Mouse (Mus musculus) layer of hippocampus, adult 2 months (tissue): ENCODE measurements around the gene Txlna. TPM values are rescaled to one million over a fixed set of nuclear protein-coding genes. Genes with fewer than 3 reads are reported as not detected.

Experiments used
- DNase-seq, 2 experiments: peaks; one replicate each; pipeline ENCODE4 v3.0.0; 2022; ENCODE audit warnings: low spot score in 2 of 2
- H3K27ac ChIP-seq: fragments of 200-600 bp; 2 replicates; pipeline ENCODE4 v1.8.1; 2022
- H3K4me3 ChIP-seq: fragments of 200-600 bp; 2 replicates; pipeline ENCODE4 v1.8.1; 2022; ENCODE audit warnings: mild to moderate bottlenecking
- CTCF ChIP-seq: fragments of 200-600 bp; conservative IDR thresholded peaks from 2 replicates; pipeline ENCODE4 v1.8.1; 2022; ENCODE audit warnings: antibody characterized with exemption, mild to moderate bottlenecking, moderate library complexity
- total RNA-seq, 2 experiments: library from RNA; stranded (reverse); gene quantifications; 2 replicates each; pipeline ENCODE4 v1.2.3; 2021

Txlna gene
- total RNA-seq, 2 experiments from 2014 or later = 49.7 to 51.3 TPM

DNA sequence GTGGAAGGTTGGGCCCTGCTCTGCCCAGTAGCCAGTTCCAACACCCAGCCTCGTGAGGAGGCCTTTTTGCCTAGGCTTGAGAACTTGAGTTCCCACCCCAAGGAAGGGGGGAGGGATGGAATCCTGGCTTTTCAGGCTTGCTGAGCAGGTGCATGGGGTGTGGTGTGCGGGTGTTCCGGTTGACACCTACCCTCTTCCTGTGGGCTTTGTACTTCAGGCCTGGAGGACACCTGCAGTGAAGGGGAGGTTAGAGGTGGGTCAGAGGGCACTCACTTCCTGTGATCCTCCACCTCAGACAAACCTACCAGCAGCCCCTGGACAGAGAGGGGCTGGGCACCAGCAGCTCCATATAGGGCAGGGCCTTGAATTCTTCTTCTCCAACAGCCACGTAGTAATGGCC lies 30.8 kb downstream of the Txlna start:
- DNase-seq = no peak
- no peak for TF ChIP-seq CTCF
- H3K4me3 ChIP-seq = no peak overlapping the region
- no peak overlapping the region for H3K27ac ChIP-seq

DNA sequence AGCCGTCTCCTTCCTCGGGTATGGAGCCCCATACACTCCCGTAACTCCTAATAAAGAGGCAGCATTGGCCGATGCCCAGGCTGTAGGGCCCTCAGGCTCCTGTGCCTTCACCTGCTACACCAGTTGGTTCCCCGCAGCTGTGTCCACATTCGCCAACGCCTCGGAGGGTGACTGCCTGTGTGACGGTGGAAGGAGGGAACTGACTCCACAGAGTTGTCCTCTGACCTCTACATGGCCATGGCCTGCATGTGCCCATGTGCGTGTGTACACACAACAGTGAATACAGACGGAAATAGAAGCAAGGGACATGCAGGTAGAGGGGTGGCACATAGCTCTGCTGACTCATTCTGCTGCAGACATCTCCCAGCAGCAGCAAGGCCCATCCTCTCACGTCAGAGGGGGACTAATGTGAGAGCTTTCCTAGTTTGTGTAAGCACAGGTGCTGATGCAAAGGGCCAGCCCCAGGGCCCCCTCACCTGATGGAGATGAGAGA lies 31.7 kb downstream of the Txlna start:
- DNase-seq = peak in 1 of 2 experiments; percentile 36
- H3K4me3 ChIP-seq = no peak overlapping the region
- TF ChIP-seq CTCF = no peak
- H3K27ac ChIP-seq = peak overlapping the region; percentile 87; the same call in 1 of the 2 replicates

DNA sequence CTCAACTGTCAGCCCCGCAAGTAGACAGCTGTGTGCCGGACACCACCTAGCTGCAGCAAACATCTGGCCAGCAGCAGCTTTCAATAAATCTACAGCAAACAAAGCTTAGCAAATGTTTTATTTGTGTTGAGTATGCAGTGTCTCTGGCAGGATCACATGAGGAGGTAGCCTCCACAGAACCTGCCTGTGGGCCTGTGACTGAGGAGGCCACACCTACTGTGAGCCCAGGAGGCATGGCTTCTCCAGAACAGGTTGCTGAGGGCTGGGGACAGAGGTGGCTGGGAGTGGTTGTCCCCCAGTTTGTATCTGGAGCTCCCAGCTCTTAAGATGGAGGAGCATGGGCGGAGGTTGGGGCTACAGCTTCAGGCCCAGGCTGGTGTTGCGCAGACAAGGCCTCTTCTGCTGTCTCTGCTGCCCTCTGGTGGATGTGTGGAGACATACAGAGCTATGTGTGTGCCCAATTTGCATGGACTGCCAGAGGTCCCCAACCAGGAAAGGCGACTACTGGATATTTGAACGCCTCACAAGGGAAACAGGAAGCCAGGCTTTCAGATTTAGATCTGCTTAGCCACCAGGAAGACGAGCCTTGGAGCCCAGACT lies 32.3 kb downstream of the Txlna start:
- TF ChIP-seq CTCF = peak; percentile 92
- Histone ChIP-seq H3K27ac (peak overlapping the region; percentile 87), H3K4me3 (no peak overlapping the region)
- DNase-seq = peak; percentile 86 to 89

DNA sequence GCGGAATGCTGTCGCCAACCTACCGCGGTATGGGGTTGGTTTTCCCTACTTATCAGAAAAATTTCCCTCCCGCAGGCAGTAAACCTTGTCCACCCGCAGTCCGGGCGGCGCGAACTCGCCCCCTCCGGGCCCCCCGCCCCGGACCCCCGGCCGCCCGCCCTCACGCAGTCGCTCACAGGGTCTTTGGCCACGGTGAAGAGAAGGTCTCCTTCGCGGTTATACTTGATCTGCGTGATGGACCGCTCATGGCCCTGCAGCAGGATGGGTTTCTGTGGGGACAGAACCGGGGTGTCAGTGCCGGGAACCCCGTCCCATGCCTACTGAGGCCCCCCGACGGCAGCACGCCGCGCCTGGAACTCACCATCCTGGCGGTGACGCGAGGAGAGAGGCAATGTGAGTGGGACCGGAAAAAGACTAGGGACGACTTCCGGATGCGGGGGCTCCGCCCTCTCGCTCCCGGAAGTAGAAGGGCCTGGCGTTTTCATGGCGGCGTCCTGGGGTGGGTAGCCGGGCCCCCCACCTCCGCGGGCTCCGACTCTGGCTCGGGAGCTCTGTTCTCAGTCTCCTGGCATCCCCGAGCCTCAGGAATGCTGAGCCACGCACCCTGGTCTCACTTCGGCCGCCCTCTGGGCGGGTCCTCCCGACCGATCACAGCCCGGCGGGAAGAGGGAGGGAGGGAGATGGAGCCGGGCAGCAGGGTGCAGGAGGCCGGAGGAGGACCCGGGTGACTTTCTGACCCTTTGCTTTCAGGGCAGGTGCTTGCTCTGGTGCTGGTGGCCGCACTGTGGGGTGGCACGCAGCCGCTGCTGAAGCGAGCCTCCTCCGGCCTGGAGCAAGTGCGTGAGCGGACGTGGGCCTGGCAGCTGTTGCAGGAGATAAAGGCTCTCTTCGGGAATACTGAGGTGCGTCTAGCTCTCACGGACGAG lies 40.4 kb downstream of the Txlna start, which contains the start of the genes Eif3i and Tmem234:
TSS of gene Eif3i (minus strand) at position 416 of the 926 bp plus-strand sequence.
TSS of gene Tmem234 (plus strand) at position 436 of the 926 bp plus-strand sequence.
- Histone ChIP-seq H3K4me3 (peak within 1 kb of the TSS; percentile 79), H3K27ac (peak within 1 kb of the TSS; percentile 88)
- TF ChIP-seq CTCF = peak; percentile 45
- DNase-seq = peak; percentile 87 to 88

DNA sequence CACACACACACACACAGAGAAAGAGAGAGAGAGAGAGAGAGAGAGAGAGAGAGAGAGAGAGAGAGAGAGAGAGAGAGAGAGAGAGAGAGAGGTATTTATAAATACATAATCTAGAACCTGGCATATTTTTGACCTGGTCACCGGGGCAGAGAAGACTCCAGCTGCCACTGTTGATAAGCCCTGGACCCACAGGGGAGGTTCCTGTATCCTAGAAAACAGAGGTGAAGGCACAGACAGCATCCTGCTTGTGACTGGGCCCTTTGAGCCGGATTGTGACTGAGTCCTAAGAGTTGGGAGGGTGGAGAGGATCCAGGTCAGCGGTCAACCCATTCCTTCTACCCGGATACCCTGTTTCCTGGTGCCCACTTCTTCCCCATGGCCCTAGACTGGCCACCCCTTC lies 52.0 kb downstream of the Txlna start:
- DNase-seq = no peak

DNA sequence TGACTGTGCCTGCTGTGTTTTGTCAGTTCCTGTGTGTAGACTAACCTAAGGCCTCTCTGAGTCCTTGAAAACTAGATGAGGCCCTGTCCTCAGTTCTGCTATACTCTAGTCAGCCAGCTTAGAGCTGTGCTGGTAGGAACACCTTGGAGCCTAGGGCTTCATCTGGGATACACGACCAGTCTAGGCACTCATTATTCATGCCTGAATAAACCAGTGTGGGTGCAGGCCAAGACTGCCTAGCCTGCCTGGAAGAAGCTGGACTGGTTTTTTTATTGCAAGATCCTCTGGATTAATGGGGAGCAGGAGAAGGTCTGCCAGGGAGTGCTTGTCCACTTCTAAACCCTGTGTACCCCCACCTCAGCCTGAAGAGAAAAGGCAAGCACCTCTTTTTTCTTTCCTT lies 53.9 kb downstream of the Txlna start:
- Histone ChIP-seq H3K4me3 (no peak overlapping the region), H3K27ac (no peak overlapping the region)
- no peak for TF ChIP-seq CTCF
- DNase-seq = no peak

More for the DNA sequence above, 52.0 kb downstream of the Txlna start:
- no peak for TF ChIP-seq CTCF
- Histone ChIP-seq H3K27ac (no peak overlapping the region), H3K4me3 (no peak overlapping the region)

DNA sequence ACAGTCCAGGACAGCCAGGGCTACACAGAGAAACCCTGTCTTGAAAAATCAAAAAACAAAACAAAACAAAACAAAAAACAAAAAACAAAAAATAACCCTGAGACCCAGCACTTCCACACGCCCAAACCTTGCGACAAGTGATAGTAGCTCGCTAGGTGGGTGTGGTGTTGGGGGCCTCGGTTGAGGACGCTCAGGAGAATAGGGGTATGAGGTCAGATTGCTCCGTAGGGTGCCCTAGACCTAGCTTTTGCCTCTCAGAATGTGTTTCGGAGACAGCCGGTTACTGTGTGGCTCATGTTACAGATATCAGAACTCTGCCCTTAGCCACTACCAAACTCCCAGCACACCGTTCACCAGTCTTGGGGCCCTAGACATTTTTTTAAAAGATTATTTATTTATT lies 55.1 kb downstream of the Txlna start:
- TF ChIP-seq CTCF = no peak
- Histone ChIP-seq H3K4me3 (no peak overlapping the region), H3K27ac (no peak overlapping the region; the same call in 1 of the 2 replicates)
- no peak for DNase-seq

DNA sequence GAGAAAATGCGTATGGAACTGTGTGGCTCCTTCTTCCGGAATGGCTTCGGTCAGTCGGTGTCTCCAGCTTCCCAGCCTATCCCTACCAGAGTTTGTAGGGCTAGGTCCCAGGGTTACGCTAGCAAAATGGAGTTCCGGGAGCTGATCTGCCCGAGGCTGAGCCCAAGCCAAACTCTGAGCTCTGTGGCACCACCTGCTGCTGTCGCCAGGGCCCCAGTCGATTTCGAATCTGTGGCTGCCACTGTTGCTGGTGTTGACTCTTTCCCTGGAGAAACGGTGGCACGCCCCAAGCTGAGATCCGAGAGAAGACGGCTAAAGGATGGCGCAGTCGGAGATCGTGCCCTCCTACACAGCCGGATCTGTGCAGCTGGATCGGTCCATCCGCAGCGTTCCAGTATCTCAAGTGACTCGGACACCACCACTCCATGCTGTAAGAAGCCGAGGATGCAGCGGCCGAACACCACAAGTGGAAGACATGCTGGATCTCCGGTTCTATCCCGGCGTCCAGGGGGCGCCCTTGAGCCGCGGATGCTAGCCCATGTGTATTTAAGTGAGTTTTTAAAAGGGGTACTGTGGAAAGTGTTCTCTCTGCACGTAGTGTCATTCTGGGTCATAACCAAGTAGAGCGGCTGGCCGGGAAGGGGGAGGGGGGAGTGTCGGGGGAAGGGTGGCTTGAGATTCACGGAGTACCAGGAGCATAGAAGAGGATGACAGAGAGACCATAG lies 55.8 kb downstream of the Txlna start:
- TF ChIP-seq CTCF = peak; percentile 81
- DNase-seq = peak; percentile 82 to 86
- Histone ChIP-seq H3K27ac (peak overlapping the region; percentile 81), H3K4me3 (peak overlapping the region; percentile 66)

DNA sequence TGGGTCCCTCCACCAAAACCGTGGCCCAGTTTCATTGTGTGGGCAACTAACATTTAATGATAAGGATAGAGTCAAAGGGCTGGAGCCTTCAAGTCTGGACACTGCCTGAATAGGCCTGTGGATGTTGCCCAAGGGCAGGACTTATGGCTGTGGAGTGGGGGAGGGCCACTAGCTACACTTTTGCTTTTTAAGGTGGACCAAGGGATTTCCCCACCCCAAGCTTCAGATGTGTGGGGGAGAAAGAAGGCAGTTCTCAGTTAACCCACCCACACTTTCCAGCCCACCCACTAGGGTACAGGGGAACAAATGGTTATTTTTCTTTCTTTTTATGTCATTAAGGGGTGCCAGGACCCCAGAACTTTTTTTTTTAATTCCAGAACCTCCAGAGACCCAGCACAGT lies 56.5 kb downstream of the Txlna start:
- TF ChIP-seq CTCF = no peak
- Histone ChIP-seq H3K4me3 (peak overlapping the region; percentile 66; the same call in 1 of the 2 replicates), H3K27ac (peak overlapping the region; percentile 81; the same call in 1 of the 2 replicates)
- no peak for DNase-seq

DNA sequence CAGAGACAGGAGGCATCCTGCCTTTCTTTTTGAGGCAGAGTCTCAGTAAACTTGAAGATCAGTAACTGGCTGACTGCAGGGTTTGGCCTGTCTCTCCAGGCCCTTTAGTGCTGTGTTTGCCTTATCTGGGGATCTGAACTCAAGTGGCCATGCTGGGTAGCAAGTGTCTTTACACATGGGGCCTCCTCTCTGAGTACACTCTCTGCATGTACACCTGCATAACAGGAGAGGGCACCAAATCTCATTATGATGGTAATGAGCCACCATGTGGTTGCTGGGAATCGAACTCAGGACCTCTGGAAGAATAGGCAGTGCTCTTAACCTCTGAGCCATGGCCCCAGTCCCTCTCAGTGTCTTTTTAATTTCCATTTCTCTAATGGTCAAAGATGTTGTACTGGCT lies 58.6 kb downstream of the Txlna start:
- DNase-seq = no peak
- peak; percentile 25; the same call in 1 of the 2 replicates for TF ChIP-seq CTCF
- Histone ChIP-seq H3K27ac (no peak overlapping the region), H3K4me3 (no peak overlapping the region)

DNA sequence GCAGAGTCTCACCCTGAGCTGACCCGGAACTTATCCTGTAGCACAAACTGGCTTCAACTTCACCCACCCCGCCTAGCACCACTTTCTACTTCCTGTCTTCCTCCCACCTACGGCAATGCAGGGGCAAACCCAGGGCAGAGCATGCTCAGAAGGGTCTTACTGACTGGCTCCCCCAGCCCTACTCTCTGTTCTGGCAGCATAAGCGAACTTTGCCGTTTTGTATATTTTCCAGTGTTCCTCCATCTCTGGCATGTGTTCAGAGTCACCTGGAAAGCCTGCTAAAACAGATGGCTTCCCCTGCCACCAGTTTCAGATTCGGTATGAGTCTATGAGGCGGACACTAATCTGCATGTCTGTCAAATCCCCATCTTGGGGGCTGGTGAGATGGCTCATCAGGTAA lies 60.5 kb downstream of the Txlna start:
- Histone ChIP-seq H3K4me3 (no peak overlapping the region), H3K27ac (no peak overlapping the region)
- DNase-seq = peak in 1 of 2 experiments; percentile 19
- TF ChIP-seq CTCF = no peak

DNA sequence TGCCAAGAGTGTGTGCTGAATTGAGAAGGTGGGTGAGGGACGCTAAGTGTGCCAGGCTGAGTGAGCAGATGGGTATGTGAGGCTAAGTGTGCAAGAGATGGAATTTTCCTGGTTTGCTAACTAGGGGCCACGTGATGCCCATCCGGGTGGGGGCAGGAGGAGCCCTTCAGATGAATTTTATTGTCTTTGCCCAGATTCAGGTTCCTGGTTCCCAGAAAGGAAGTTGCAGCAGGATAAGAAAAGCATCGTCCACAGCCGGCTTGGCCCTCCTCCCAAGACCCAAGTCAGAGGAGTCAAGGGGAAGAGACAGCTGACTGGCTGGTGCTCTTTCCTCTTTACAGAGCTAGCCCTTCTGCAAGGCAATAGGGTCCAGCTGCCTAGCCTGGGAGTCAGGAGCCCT lies 62.4 kb downstream of the Txlna start, which contains the start of gene Fam167b:
TSS of gene Fam167b (minus strand) at position 84 of the 400 bp plus-strand sequence.
- no peak within 1 kb of the TSS for H3K4me3 ChIP-seq
- H3K27ac ChIP-seq = no peak within 1 kb of the TSS
- TF ChIP-seq CTCF = no peak
- no peak for DNase-seq
